ENCODE assay signal across 8 mouse cellular contexts in genomic region chr5:108668387-108668932, GRCm38 (mm10). TPM values are rescaled to one million over a fixed set of nuclear protein-coding genes. Genes with fewer than 3 reads are reported as not detected.
DNase-seq lines count a peak whose midpoint lies in the region; ATAC-seq and TF ChIP-seq lines count a peak whose summit lies in the region.

No protein-coding gene starts in this region.

- H3K4me1 ChIP-seq in embryonic facial prominence, embryonic 10.5 days: peaks cover 20% of the 10 kb centered on the region
- peaks cover 12% of the 10 kb centered on the region for H3K4me1 ChIP-seq in intestine, embryonic 16.5 days (ENCODE audit: control insufficient read depth, insufficient read depth, low read length)
- peaks cover 15% of the 10 kb centered on the region for H3K4me1 ChIP-seq in neural tube, embryonic 12.5 days

- ATAC-seq in intestine, embryonic 16.5 days: no peak
- ATAC-seq in neural tube, embryonic 12.5 days (ENCODE audit: low FRiP score, low read depth): 0 out of 2 replicates have a peak, but pooled peaks have one; percentile 5

- peak overlapping the region; percentile 99 for H3K27ac ChIP-seq in left cerebral cortex, adult 2 months
- peak overlapping the region; percentile 93 for H3K27ac ChIP-seq in embryonic facial prominence, embryonic 10.5 days (replicated peaks)
- H3K27ac ChIP-seq in intestine, embryonic 16.5 days (ENCODE audit: low read length): peak overlapping the region; percentile 77
- H3K27ac ChIP-seq in neural tube, embryonic 12.5 days: no peak overlapping the region

- H3K4me2 ChIP-seq in intestine, embryonic 16.5 days (ENCODE audit: low read depth, low read length): peak overlapping the region; percentile 63
- H3K4me2 ChIP-seq in neural tube, embryonic 12.5 days (replicated peaks): peak overlapping the region; percentile 74

- H3K27me3 ChIP-seq in embryonic facial prominence, embryonic 10.5 days (replicated peaks; ENCODE audit: low read depth, poor library complexity, severe bottlenecking): no peaks in the 10 kb centered on the region
- H3K27me3 ChIP-seq in intestine, embryonic 16.5 days (replicated peaks; ENCODE audit: control insufficient read depth, insufficient read depth, low read length): no peaks in the 10 kb centered on the region
- no peaks in the 10 kb centered on the region for H3K27me3 ChIP-seq in neural tube, embryonic 12.5 days (replicated peaks)

- H3K9ac ChIP-seq in intestine, embryonic 16.5 days (ENCODE audit: low read depth, low read length): peak overlapping the region; percentile 78
- H3K9ac ChIP-seq in neural tube, embryonic 12.5 days: peak overlapping the region; percentile 67; the same call in 1 of the 2 replicates

- TF ChIP-seq CTCF in left cerebral cortex, adult 2 months (IDR thresholded peaks at IDR 0.05): no peak

- H3K9me3 ChIP-seq in embryonic facial prominence, embryonic 10.5 days: no peaks in the 10 kb centered on the region
- H3K9me3 ChIP-seq in intestine, embryonic 16.5 days (ENCODE audit: control insufficient read depth, low read length): no peaks in the 10 kb centered on the region
- no peaks in the 10 kb centered on the region for H3K9me3 ChIP-seq in neural tube, embryonic 12.5 days

- 20% methylated on average over 3 of the region's 3 CpGs for WGBS in embryonic facial prominence, embryonic 10.5 days
- WGBS in intestine, embryonic 16.5 days: 16% methylated on average over 3 of the region's 3 CpGs
- 17% methylated on average over 3 of the region's 3 CpGs for WGBS in neural tube, embryonic 12.5 days

- peak overlapping the region; percentile 54 for H3K4me3 ChIP-seq in left cerebral cortex, adult 2 months
- H3K4me3 ChIP-seq in embryonic facial prominence, embryonic 10.5 days: peak overlapping the region; percentile 70
- H3K4me3 ChIP-seq in intestine, embryonic 16.5 days (ENCODE audit: low read length): peak overlapping the region; percentile 59
- H3K4me3 ChIP-seq in neural tube, embryonic 12.5 days: peak overlapping the region; percentile 50

- intact Hi-C loops in left cerebral cortex, adult 2 months (cut with DNase I): loop anchor here (5.0 to 10.0 kb wide), 2 partner anchors 236 to 534 kb away; partner anchors contain the start of genes Atp5k, Ccdc18 and Tmed5
- intact Hi-C loops in left cerebral cortex, postnatal 4 days (cut with DNase I): no loop called here

- no peak for DNase-seq in left cerebral cortex, adult 2 months (ENCODE audit: extremely low spot score in 1 of 2, low spot score in 2 of 2)
- no peak for DNase-seq in left cerebral cortex, postnatal 4 days
- no peak for DNase-seq in embryonic facial prominence, embryonic 10.5 days (ENCODE audit: low spot score)
- no peak for DNase-seq in gastrocnemius, postnatal 25 days
- no peak for DNase-seq in adrenal gland, postnatal 36 days
- DNase-seq in layer of hippocampus, adult 8-10 months (ENCODE audit: low spot score in 2 of 2): no peak

- H3K36me3 ChIP-seq in embryonic facial prominence, embryonic 10.5 days (replicated peaks): peaks cover 25% of the 10 kb centered on the region
- peaks cover 8% of the 10 kb centered on the region for H3K36me3 ChIP-seq in intestine, embryonic 16.5 days (ENCODE audit: control insufficient read depth, insufficient read depth, low read length)
- peaks cover 11% of the 10 kb centered on the region for H3K36me3 ChIP-seq in neural tube, embryonic 12.5 days

RNA-seq across cellular contexts. Expression of gene Dgkq, which starts 1.0 kb away (rescaled TPM):
- total RNA-seq in left cerebral cortex, adult 2 months (2021): 10 to 100 TPM; 58.9 to 59.7 TPM
- total RNA-seq in left cerebral cortex, postnatal 4 days (2021): 10 to 100 TPM; 55.4 to 68.1 TPM
- polyA plus RNA-seq in embryonic facial prominence, embryonic 10.5 days (2016; fragmentation: Nextera tagmentation; extraction: Ambion mirVana): 12.5 and 14.5 TPM in 2 replicates
- 11.3 and 14.0 TPM in 2 replicates for polyA plus RNA-seq in intestine, embryonic 16.5 days (2015; fragmentation: Nextera tagmentation; extraction: Ambion mirVana)
- 19.8 and 23.5 TPM in 2 replicates for polyA plus RNA-seq in neural tube, embryonic 12.5 days (2016; fragmentation: Nextera tagmentation; extraction: Ambion mirVana)
- 1 to 10 TPM; 4.7 to 5.0 TPM for total RNA-seq in gastrocnemius, postnatal 25 days (2021)
- 10 to 100 TPM; 17.4 to 18.7 TPM for total RNA-seq in adrenal gland, postnatal 36 days (2021)
- 10 to 100 TPM; 52.6 to 61.4 (median 58.7) TPM for total RNA-seq in layer of hippocampus, adult 8-10 months (2022)

RNA-seq across cellular contexts. Expression of gene Slc26a1, which starts 6.9 kb away (rescaled TPM):
- total RNA-seq in left cerebral cortex, adult 2 months (2021): 1 to 10 TPM in 1 of 2 experiments, under 1 TPM in 1; 0.89 to 1.4 TPM
- 1 to 10 TPM; 3.8 to 4.2 TPM for total RNA-seq in left cerebral cortex, postnatal 4 days (2021)
- polyA plus RNA-seq in embryonic facial prominence, embryonic 10.5 days (2016; fragmentation: Nextera tagmentation; extraction: Ambion mirVana): 0.55 and 0.92 TPM in 2 replicates
- 8.0 and 9.7 TPM in 2 replicates for polyA plus RNA-seq in intestine, embryonic 16.5 days (2015; fragmentation: Nextera tagmentation; extraction: Ambion mirVana)
- 1.2 and 1.6 TPM in 2 replicates for polyA plus RNA-seq in neural tube, embryonic 12.5 days (2016; fragmentation: Nextera tagmentation; extraction: Ambion mirVana)
- not detected for total RNA-seq in gastrocnemius, postnatal 25 days (2021)
- total RNA-seq in adrenal gland, postnatal 36 days (2021): under 1 TPM in 1 of 2 experiments, not detected in 1; 0.30 TPM
- 1 to 10 TPM; 1.0 to 1.8 (median 1.5) TPM for total RNA-seq in layer of hippocampus, adult 8-10 months (2022)

RNA-seq across cellular contexts. Expression of gene Idua, which starts 8.3 kb away (rescaled TPM):
- 10 to 100 TPM; 14.9 to 20.8 TPM for total RNA-seq in left cerebral cortex, adult 2 months (2021)
- total RNA-seq in left cerebral cortex, postnatal 4 days (2021): 1 to 10 TPM; 9.8 to 9.9 TPM
- polyA plus RNA-seq in embryonic facial prominence, embryonic 10.5 days (2016; fragmentation: Nextera tagmentation; extraction: Ambion mirVana): 9.3 and 9.6 TPM in 2 replicates
- 11.3 and 11.9 TPM in 2 replicates for polyA plus RNA-seq in intestine, embryonic 16.5 days (2015; fragmentation: Nextera tagmentation; extraction: Ambion mirVana)
- 8.0 and 8.2 TPM in 2 replicates for polyA plus RNA-seq in neural tube, embryonic 12.5 days (2016; fragmentation: Nextera tagmentation; extraction: Ambion mirVana)
- 1 to 10 TPM; 7.8 to 9.4 TPM for total RNA-seq in gastrocnemius, postnatal 25 days (2021)
- total RNA-seq in adrenal gland, postnatal 36 days (2021): 10 to 100 TPM; 14.0 to 16.0 TPM
- total RNA-seq in layer of hippocampus, adult 8-10 months (2022): 10 to 100 TPM; 17.4 to 27.3 (median 22.4) TPM

RNA-seq across cellular contexts. Expression of gene Fgfrl1, which starts 23.7 kb away (rescaled TPM):
- 10 to 100 TPM; 19.7 to 21.7 TPM for total RNA-seq in left cerebral cortex, adult 2 months (2021)
- 10 to 100 TPM; 17.3 to 17.6 TPM for total RNA-seq in left cerebral cortex, postnatal 4 days (2021)
- polyA plus RNA-seq in embryonic facial prominence, embryonic 10.5 days (2016; fragmentation: Nextera tagmentation; extraction: Ambion mirVana): 28.9 and 34.0 TPM in 2 replicates
- polyA plus RNA-seq in intestine, embryonic 16.5 days (2015; fragmentation: Nextera tagmentation; extraction: Ambion mirVana): 8.5 and 9.7 TPM in 2 replicates
- 19.1 and 20.7 TPM in 2 replicates for polyA plus RNA-seq in neural tube, embryonic 12.5 days (2016; fragmentation: Nextera tagmentation; extraction: Ambion mirVana)
- total RNA-seq in gastrocnemius, postnatal 25 days (2021): 10 to 100 TPM; 35.9 to 38.6 TPM
- 10 to 100 TPM; 45.8 to 47.5 TPM for total RNA-seq in adrenal gland, postnatal 36 days (2021)
- 10 to 100 TPM; 21.5 to 37.6 (median 27.6) TPM for total RNA-seq in layer of hippocampus, adult 8-10 months (2022)

RNA-seq across cellular contexts. Expression of gene Tmem175, which starts 38.9 kb away (rescaled TPM):
- total RNA-seq in left cerebral cortex, adult 2 months (2021): 10 to 100 TPM; 40.8 to 43.2 TPM
- total RNA-seq in left cerebral cortex, postnatal 4 days (2021): 10 to 100 TPM; 24.3 to 25.3 TPM
- polyA plus RNA-seq in embryonic facial prominence, embryonic 10.5 days (2016; fragmentation: Nextera tagmentation; extraction: Ambion mirVana): 15.1 and 16.0 TPM in 2 replicates
- 31.7 and 31.9 TPM in 2 replicates for polyA plus RNA-seq in intestine, embryonic 16.5 days (2015; fragmentation: Nextera tagmentation; extraction: Ambion mirVana)
- polyA plus RNA-seq in neural tube, embryonic 12.5 days (2016; fragmentation: Nextera tagmentation; extraction: Ambion mirVana): 18.1 and 18.3 TPM in 2 replicates
- total RNA-seq in gastrocnemius, postnatal 25 days (2021): 1 to 10 TPM; 5.2 to 5.4 TPM
- 10 to 100 TPM; 21.2 to 31.3 TPM for total RNA-seq in adrenal gland, postnatal 36 days (2021)
- total RNA-seq in layer of hippocampus, adult 8-10 months (2022): 10 to 100 TPM; 39.5 to 44.9 (median 42.5) TPM
